Mouse (Mus musculus): ENCODE results near the gene Fbxo34. TPM values are rescaled to one million over a fixed set of nuclear protein-coding genes. Genes with fewer than 3 reads are reported as not detected.
A peak's percentile ranks its signal among the peaks of the same experiment; 100 is the strongest.
"Not testable (repeated sequence)": the region's sequence is repeated elsewhere in the genome, so short reads cannot be mapped to it uniquely, and the experiment has no call there.

Gene Fbxo34
- polyA plus RNA-seq, 1 experiment, result not detected

GRCm38 (mm10) chr14:47520751-47521449, 70.7 kb downstream of the Fbxo34 start:
- no peak overlapping the region for H3K27ac ChIP-seq (ENCODE audit: insufficient read depth, low read depth, low read length)
- TF ChIP-seq POLR2A (IDR thresholded peaks at IDR 0.05; ENCODE audit: insufficient read depth, low read depth, low read length) (no peak), CTCF (IDR thresholded peaks at IDR 0.05; ENCODE audit: insufficient read depth, low read depth, low read length) (no peak)
- WGBS, result 82% methylated on average over 13 of the region's 13 CpGs
- peaks cover 6% of the 10 kb centered on the region; the same call in 1 of the 2 replicates for H3K4me1 ChIP-seq (ENCODE audit: control insufficient read depth, insufficient read depth, low read length)
- H3K4me3 ChIP-seq (ENCODE audit: insufficient read depth, low read depth, low read length), result no peak overlapping the region

GRCm38 (mm10) chr14:47521609-47522008, 71.4 kb downstream of the Fbxo34 start:
- 83% methylated on average over 1 of the region's 1 CpGs for WGBS
- no peak for TF ChIP-seq POLR2A (IDR thresholded peaks at IDR 0.05; ENCODE audit: insufficient read depth, low read depth, low read length)
- no peak for TF ChIP-seq CTCF (IDR thresholded peaks at IDR 0.05; ENCODE audit: insufficient read depth, low read depth, low read length)
- Histone ChIP-seq H3K4me1 (ENCODE audit: control insufficient read depth, insufficient read depth, low read length) (peaks cover 8% of the 10 kb centered on the region; the same call in 1 of the 2 replicates), H3K4me3 (ENCODE audit: insufficient read depth, low read depth, low read length) (no peak overlapping the region), H3K27ac (ENCODE audit: insufficient read depth, low read depth, low read length) (no peak overlapping the region)

DNA sequence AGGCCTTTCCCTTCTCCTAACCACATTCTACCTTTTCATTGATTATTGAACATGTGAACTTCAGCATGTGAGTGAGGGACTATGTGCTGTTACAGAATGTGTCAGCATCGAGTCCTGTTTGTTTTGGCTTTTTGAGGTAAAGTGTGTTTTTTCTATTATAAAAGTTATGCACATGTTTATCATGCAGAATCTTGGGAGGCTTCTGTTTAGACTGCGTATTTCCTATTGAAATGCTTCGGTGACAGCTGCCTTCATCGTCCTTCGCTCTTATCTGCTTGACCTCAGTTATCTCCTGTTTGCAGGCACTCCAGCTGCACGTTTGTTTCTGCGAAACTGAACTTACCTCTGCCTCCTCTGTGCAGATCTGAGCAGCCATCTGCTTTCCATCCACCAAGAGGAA, 72.1 kb downstream of the Fbxo34 start:
- H3K4me1 ChIP-seq (ENCODE audit: control insufficient read depth, insufficient read depth, low read length), result peaks cover 8% of the 10 kb centered on the region; the same call in 1 of the 2 replicates
- TF ChIP-seq CTCF (IDR thresholded peaks at IDR 0.05; ENCODE audit: insufficient read depth, low read depth, low read length) (no peak), POLR2A (IDR thresholded peaks at IDR 0.05; ENCODE audit: insufficient read depth, low read depth, low read length) (no peak)
- WGBS, result 94% methylated on average over 7 of the region's 7 CpGs
- no peak overlapping the region for H3K27ac ChIP-seq (ENCODE audit: insufficient read depth, low read depth, low read length)
- no peak overlapping the region for H3K4me3 ChIP-seq (ENCODE audit: insufficient read depth, low read depth, low read length)

DNA sequence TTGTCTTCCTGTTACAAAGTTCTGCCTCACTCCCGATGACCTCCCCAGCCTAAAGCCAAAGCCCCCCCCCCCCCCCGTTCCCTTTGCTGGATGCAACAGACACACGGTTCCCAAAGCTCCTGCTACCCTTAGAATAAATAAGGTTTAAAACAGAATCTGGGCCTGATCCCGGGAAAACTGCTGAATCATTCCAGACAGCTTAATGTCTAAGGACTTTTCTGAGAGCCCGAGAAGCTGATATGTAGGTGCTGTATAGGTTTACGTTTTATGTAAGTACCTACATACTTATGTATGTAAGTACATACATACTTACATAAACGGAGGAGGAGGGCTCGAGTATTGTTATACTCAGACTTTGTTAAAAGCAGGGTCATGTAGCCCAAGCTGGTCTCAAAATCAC, 75.2 kb downstream of the Fbxo34 start:
- WGBS, result 74% methylated on average over 8 of the region's 8 CpGs
- H3K27ac ChIP-seq (ENCODE audit: insufficient read depth, low read depth, low read length), result no peak overlapping the region
- TF ChIP-seq CTCF (IDR thresholded peaks at IDR 0.05; ENCODE audit: insufficient read depth, low read depth, low read length) (no peak), POLR2A (IDR thresholded peaks at IDR 0.05; ENCODE audit: insufficient read depth, low read depth, low read length) (no peak)
- H3K4me3 ChIP-seq (ENCODE audit: insufficient read depth, low read depth, low read length), result no peak overlapping the region
- peaks cover 6% of the 10 kb centered on the region; the same call in 1 of the 2 replicates for H3K4me1 ChIP-seq (ENCODE audit: control insufficient read depth, insufficient read depth, low read length)

GRCm38 (mm10) chr14:47525861-47526260, 75.6 kb downstream of the Fbxo34 start:
- no peak for TF ChIP-seq POLR2A (IDR thresholded peaks at IDR 0.05; ENCODE audit: insufficient read depth, low read depth, low read length)
- no peak for TF ChIP-seq CTCF (IDR thresholded peaks at IDR 0.05; ENCODE audit: insufficient read depth, low read depth, low read length)
- no peak overlapping the region for H3K27ac ChIP-seq (ENCODE audit: insufficient read depth, low read depth, low read length)
- no peak overlapping the region for H3K4me3 ChIP-seq (ENCODE audit: insufficient read depth, low read depth, low read length)
- 72% methylated on average over 5 of the region's 5 CpGs for whole genome bisulfite sequencing
- peaks cover 6% of the 10 kb centered on the region; the same call in 1 of the 2 replicates for H3K4me1 ChIP-seq (ENCODE audit: control insufficient read depth, insufficient read depth, low read length)

DNA sequence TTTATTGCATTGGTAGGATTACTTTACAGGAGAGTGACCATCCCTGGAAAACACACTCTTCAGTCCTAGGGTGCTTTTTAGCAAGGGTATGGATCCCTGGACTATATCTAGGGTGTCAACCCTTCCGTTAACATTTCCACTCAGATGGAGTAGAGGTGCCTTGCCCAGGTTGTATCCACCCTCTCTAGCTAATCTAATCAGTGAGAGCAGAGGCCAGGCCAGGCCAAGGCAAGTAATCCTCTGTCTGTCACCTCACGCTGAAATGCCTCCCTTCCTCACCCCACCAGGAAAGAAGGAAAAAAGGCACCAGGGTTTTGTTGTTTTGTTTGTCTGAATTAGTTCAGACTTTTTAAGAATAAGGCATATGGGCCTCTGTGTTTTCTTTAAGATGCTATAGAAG, 77.6 kb downstream of the Fbxo34 start:
- WGBS, result 96% methylated on average over 2 of the region's 2 CpGs
- H3K4me1 ChIP-seq (ENCODE audit: control insufficient read depth, insufficient read depth, low read length), result peaks cover 6% of the 10 kb centered on the region; the same call in 1 of the 2 replicates
- TF ChIP-seq CTCF (IDR thresholded peaks at IDR 0.05; ENCODE audit: insufficient read depth, low read depth, low read length), result no peak
- no peak for TF ChIP-seq POLR2A (IDR thresholded peaks at IDR 0.05; ENCODE audit: insufficient read depth, low read depth, low read length)
- no peak overlapping the region for H3K4me3 ChIP-seq (ENCODE audit: insufficient read depth, low read depth, low read length)
- no peak overlapping the region for H3K27ac ChIP-seq (ENCODE audit: insufficient read depth, low read depth, low read length)

GRCm38 (mm10) chr14:47528293-47528692, 78.1 kb downstream of the Fbxo34 start:
- 80% methylated on average over 3 of the region's 3 CpGs for WGBS
- H3K27ac ChIP-seq (ENCODE audit: insufficient read depth, low read depth, low read length), result no peak overlapping the region
- TF ChIP-seq POLR2A (IDR thresholded peaks at IDR 0.05; ENCODE audit: insufficient read depth, low read depth, low read length), result no peak
- no peak for TF ChIP-seq CTCF (IDR thresholded peaks at IDR 0.05; ENCODE audit: insufficient read depth, low read depth, low read length)
- H3K4me3 ChIP-seq (ENCODE audit: insufficient read depth, low read depth, low read length), result no peak overlapping the region
- peaks cover 7% of the 10 kb centered on the region for H3K4me1 ChIP-seq (ENCODE audit: control insufficient read depth, insufficient read depth, low read length)

DNA sequence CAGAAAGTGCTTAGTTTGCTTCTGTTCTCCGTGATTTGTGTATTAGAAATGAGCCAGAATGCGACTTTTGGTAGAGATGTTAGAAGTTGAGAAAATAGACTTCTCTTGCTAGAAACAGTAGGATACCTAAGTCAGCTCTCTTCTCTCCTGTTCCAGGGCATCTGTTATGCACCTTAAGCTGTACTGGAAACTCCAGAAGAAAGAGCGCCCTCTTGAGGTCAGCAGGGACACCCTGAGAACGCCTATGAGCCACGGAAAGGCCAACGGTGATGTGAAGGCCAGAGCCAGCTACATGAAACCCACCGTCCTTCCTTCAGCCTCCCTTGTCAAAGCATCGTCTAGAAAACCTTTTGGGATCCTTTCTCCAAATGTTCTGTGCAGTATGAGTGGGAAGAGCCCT, 78.8 kb downstream of the Fbxo34 start:
- WGBS, result 27% methylated on average over 8 of the region's 8 CpGs
- peaks cover 12% of the 10 kb centered on the region for H3K4me1 ChIP-seq (ENCODE audit: control insufficient read depth, insufficient read depth, low read length)
- no peak overlapping the region for H3K4me3 ChIP-seq (ENCODE audit: insufficient read depth, low read depth, low read length)
- H3K27ac ChIP-seq (ENCODE audit: insufficient read depth, low read depth, low read length), result no peak overlapping the region
- TF ChIP-seq CTCF (IDR thresholded peaks at IDR 0.05; ENCODE audit: insufficient read depth, low read depth, low read length), result 0 out of 2 replicates have a peak, but pooled peaks have one; percentile 27
- TF ChIP-seq POLR2A (IDR thresholded peaks at IDR 0.05; ENCODE audit: insufficient read depth, low read depth, low read length), result no peak

DNA sequence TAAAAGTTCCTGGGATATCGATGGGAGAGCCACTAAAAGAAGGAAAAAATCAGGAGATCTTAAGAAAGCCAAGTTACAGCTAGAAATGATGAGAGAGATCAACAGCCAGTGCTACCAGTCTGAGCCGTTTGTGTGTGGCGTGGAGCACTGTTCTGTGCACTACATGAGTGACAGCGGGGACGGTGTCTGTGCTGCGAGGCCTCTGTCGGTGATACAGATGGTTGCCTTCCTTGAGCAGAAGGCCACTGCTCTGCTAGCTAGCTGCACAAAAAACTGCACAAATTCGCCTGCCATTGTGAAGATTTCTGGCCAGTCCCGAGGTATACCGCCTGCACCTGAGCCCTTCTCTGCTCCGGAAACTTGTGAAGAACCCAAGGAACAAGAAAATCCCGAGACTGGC, 79.4 kb downstream of the Fbxo34 start:
- 89% methylated on average over 12 of the region's 12 CpGs for WGBS
- not testable (repeated sequence) for H3K4me3 ChIP-seq (ENCODE audit: insufficient read depth, low read depth, low read length); H3K27ac ChIP-seq (ENCODE audit: insufficient read depth, low read depth, low read length)
- H3K4me1 ChIP-seq (ENCODE audit: control insufficient read depth, insufficient read depth, low read length), result peaks cover 17% of the 10 kb centered on the region
